Mouse (Mus musculus) right cerebral cortex, postnatal 14 days (tissue): ENCODE measurements around the gene Mrpl23.
A peak's percentile ranks its signal among the peaks of the same experiment; 100 is the strongest.

Source experiments
- DNase-seq: peaks from one replicate; pipeline ENCODE4 v3.0.0; 2022

The Mrpl23 gene

GRCm38 (mm10) chr7:142522352-142522751, 10.1 kb upstream of the Mrpl23 start:
- no peak for DNase-seq

- DNase-seq = no peak
These were observed 9.1 kb upstream of the Mrpl23 start for GRCm38 (mm10) chr7:142523200-142523990.

GRCm38 (mm10) chr7:142525342-142526178, 6.9 kb upstream of the Mrpl23 start:
- DNase-seq = no peak

GRCm38 (mm10) chr7:142529350-142529749, 3.1 kb upstream of the Mrpl23 start:
- no peak for DNase-seq

- no peak for DNase-seq
These were observed 439 bp upstream of the Mrpl23 start for GRCm38 (mm10) chr7:142531973-142532521.

DNA sequence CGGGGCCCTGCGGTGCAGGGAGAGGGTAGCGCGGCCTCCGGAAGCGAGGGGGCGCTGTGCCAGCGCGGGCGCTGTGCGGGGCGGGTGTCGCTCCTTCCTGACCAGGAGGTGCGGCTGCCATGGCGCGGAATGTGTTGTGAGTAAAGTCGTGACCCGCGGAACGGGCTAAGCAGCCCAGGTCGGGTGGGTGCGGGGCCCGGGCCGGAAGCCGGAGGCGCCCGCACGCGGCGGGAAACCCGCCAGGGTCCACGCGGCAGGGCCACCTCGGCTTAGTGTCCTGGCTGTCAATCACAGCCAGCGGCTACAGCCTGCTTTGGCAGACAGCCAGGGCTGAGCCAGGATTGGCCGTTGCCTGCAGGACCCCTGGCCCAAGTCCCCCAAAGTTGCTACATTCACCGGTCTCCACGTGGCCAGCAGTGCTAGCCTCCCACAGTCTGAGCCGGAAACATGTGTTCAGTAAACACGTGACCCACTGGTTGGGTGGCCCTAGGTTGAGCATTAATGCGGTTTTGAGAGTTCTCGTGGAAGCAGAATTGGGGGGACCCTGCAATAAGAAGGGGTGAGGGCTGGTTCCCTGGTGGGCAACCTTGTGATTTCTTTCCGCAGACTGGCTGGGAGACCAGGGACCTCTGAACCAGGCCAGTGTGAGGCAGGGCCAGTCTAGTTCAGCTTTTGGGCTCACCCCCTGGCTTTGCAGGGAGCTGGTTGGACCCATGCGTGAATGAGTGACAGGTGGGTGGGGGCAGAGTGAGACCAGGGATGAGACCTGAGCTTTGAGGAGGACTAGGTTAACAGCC, 771 bp downstream of the Mrpl23 start:
- DNase-seq = peak; percentile 89

DNA sequence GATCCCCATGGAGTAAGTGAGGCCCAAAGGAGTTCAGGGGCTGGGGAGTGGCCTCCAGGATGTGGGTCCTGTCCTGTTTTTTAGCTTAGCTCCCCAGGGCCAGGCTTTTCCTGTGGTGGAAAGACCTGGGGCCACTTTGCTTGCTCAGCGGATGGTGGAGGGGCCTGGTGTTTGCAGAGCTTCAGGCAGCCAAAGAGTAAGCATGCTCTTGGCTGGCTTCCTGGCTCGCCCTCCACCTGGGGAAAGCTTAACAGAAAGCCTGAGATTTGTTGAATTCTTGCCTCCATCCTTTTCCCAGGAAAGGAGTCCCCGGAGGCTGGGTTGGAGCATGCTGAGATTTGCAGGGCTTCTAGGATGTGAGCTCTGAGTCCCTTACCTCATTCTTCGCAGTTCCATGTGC, 2.6 kb downstream of the Mrpl23 start:
- DNase-seq = no peak

- no peak for DNase-seq
These were observed 3.3 kb downstream of the Mrpl23 start for GRCm38 (mm10) chr7:142535832-142536231.

- no peak for DNase-seq
These were observed 4.7 kb downstream of the Mrpl23 start for GRCm38 (mm10) chr7:142537181-142537580.

DNA sequence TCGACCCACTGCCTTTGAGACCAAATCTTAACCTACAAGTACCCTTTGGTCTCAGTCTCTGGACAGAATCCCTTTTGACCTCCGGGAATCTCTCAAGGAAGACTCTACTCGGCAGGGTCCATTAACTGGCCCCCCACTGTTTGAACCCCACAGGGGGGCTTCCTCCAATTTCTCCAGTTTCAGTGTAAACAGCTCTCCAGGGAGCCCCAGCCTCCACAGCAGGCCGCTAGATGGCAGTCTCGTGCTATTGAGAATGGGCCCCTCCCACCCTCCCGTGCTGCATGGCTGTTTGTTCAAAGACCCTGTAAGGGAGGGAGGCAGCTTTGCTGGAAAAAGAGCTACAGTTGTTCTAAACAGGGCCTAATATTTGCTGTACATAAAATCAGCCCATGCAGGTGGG, 5.4 kb downstream of the Mrpl23 start:
- DNase-seq = peak; percentile 81

- DNase-seq = no peak
These were observed 5.8 kb downstream of the Mrpl23 start for GRCm38 (mm10) chr7:142538291-142538690.

- DNase-seq = no peak
These were observed 6.3 kb downstream of the Mrpl23 start for GRCm38 (mm10) chr7:142538766-142539165.

GRCm38 (mm10) chr7:142539828-142540227, 7.3 kb downstream of the Mrpl23 start:
- DNase-seq = no peak

DNA sequence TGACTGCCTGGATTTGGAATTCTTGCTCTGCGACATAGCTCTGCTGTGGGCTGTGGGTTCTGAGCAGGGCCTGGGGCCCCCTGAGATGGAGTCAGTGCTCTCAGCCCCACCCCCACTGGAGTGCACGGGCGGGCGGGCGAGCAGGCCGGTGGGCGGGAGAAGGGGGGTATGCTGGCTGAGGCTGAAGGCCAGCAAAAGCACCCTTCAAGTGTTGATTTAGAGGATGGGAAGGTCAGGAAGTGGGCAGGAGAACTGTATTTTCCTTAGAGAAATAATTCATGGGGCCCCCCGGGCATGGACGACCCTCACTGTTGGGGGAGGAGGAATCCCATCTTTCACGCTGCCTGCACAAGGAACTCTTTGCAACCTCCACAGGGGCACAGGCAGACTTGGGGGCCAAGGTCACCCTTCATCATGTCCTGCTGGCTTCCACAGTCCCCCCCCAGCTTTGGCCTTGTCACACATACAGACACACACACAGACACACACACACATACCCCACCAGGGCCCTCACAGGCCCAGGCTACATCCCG, 10.4 kb downstream of the Mrpl23 start:
- DNase-seq = no peak

GRCm38 (mm10) chr7:142545967-142546366, 13.5 kb downstream of the Mrpl23 start:
- DNase-seq = no peak

DNA sequence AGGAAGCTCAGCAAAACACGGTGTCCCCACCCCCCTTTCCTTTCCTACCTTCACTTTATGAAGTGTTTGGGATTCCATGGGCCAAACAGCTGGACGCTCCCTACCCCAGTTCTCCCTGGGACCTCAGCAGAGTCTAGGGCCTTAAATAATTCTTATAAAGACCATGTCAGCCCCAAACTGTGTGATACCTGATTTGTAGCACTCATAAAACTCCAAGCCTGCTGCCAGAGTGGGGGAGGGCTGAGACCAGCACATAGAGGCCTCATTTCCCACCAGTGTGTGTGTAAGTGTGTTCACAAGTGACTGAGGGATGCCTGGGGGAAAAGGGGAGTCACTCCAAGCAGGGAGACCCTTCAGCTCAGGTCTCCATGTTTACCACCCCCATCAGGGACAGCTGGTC, 15.4 kb downstream of the Mrpl23 start:
- DNase-seq = no peak

DNA sequence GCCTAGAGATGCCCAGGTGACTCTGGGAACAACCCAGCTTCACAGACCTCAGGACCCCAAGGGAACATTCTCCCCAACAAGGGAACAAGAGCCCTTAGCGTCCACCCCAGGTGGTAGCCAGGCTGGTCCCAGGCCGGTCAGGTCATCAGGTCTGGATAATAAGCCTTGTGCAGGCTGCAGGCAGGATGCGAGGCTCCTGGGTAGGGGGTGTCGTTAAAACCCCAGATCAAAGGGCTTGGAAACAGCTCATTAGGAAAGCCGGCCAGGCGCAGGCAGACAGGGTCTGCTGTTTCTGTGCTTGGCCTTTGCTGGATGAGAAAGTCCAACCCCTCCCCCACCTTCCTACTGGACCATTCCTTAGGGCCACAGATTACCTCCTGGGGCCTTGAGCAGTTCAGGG, 16.2 kb downstream of the Mrpl23 start:
- no peak for DNase-seq

- DNase-seq = peak; percentile 17
These were observed 17.7 kb downstream of the Mrpl23 start for GRCm38 (mm10) chr7:142549941-142550763.

- no peak for DNase-seq
These were observed 18.5 kb downstream of the Mrpl23 start for GRCm38 (mm10) chr7:142550935-142551373.

DNA sequence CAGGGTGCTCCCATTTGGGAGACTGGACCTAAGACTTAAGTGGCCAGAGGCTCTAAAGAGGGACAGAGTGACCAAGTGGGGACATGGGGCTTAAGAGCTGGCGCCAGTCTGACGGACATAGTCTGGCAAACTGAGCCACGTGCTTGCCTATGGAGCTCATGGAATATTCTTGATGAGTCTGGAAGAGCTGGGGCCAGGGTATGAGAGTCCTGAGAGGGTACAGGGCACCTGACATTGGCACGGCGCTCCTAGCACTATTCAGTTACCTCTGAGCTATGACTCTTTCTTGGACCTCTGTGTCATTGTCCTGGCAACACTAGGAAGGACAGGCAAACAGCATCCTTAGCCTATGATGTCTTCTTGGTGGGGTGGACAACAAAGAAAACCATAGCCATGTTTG, 19.2 kb downstream of the Mrpl23 start:
- no peak for DNase-seq

DNA sequence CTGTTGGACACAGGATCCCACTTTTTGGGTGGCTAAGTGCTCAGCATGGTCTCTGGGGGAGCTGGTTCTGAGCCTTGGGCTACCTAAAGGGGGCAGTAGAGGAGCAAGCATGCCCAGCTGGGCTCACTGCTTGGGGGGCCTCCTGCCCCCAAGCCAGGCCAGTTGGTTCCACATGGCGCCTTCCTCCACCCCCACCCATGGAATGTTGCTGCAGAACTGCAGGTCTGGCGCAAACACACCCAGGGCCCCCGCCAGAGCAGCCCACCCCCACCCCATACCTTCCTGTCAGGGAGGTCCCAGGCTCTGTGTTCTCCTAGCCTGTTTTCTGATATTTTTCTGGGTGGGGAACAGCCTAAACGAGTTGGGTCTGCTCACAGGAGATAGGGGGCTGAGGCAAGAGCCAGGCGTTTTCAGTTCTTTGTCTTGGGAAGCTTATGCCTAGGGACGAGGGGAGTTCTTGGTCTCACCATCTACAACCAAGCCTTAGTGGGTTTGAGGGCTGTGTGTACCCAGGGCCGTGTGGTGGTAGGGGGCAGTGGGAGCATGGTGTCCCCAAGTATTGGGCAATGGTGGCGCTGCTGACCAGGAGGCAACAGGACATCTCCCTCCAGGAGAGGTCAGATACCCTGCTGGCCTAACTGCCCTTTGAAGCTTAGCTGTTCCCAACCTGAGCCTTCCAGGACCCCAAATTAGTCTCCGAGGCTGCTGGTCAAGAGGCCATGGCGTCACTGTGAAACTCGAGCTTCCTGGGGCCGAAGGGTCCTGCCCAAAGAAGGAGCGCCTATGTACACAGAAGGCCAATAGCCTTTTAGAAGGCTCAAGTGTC, 20.3 kb downstream of the Mrpl23 start:
- no peak for DNase-seq
